Mouse (Mus musculus): ENCODE results near the gene Cops6. TPM values are rescaled to one million over a fixed set of nuclear protein-coding genes. Genes with fewer than 3 reads are reported as not detected.

The Cops6 gene
- polyA plus RNA-seq, 1 experiment from 2014 or later, result 251 TPM

DNA sequence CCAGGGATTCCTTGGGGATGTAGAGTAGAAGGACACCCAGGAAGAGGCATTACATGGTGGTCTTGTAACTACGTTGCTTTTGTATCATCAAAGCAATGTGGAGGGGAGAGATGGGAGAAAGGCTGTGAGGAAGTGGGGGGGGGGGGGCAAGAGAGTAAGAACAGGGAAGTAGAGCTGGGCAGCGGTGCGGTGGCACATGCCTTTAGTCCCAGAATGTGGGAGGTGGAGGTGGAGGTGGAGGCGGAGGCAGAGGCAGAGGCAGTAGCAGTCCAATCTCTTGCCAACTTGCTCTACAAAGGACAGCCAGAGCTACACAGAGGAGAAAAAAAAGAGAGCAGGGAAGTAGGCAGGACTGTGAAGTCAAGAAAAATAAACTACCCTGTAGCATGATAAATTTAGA lies 22.3 kb upstream of the Cops6 start:
- DNase-seq (ENCODE audit: low spot score), result no peak
- Histone ChIP-seq H3K27me3 (replicated peaks; ENCODE audit: control insufficient read depth, insufficient read depth, low read length) (no peaks in the 10 kb centered on the region), H3K4me3 (ENCODE audit: low read depth, low read length) (no peak overlapping the region), H3K9me3 (ENCODE audit: control insufficient read depth, low read length) (no peaks in the 10 kb centered on the region), H3K36me3 (ENCODE audit: control insufficient read depth, insufficient read depth, low read length) (peaks cover 15% of the 10 kb centered on the region; the same call in 1 of the 2 replicates), H3K4me2 (no peak overlapping the region), H3K27ac (ENCODE audit: low read depth, low read length) (no peak overlapping the region), H3K4me1 (replicated peaks; ENCODE audit: control insufficient read depth, insufficient read depth, low read length) (peaks cover 11% of the 10 kb centered on the region), H3K9ac (ENCODE audit: low read depth, low read length) (no peak overlapping the region)
- WGBS, result 54% methylated on average over 4 of the region's 4 CpGs
- no peak for ATAC-seq (replicated peaks; ENCODE audit: low FRiP score)

DNA sequence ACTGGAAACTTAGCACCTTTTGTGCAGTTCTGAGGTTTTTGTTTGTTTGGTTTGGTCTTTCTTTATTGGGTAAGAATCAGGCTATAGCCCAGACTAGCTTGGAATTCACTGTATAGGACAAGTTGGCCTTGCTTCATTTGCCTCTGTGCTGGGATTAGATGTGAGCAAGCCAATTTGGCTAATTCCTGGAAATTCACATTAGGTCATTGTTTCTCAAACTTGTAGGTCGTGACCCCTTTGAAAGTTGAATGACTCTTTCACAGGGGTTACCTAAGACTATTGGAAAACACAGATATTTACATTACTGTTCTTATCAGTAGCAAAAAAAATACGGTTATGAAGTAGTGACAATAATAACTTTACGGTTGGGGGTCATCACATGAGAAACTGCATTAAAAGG lies 6.5 kb upstream of the Cops6 start:
- WGBS, result 71% methylated on average over 3 of the region's 3 CpGs
- no peak for ATAC-seq (replicated peaks; ENCODE audit: low FRiP score)

GRCm38 (mm10) chr5:138155443-138155976 lies 5.4 kb upstream of the Cops6 start, which contains the start of gene Zfp113:
Gene Zfp113, minus strand, starts transcription at chr5:138155744.
- peak; percentile 97 for ATAC-seq (replicated peaks; ENCODE audit: low FRiP score)
- WGBS, result under 1% methylated on average over 31 of the region's 31 CpGs
- no peaks in the 10 kb centered on the region for H3K9me3 ChIP-seq (ENCODE audit: control insufficient read depth, low read length)

More for the DNA sequence above, 6.5 kb upstream of the Cops6 start:
- no peaks in the 10 kb centered on the region for H3K27me3 ChIP-seq (replicated peaks; ENCODE audit: control insufficient read depth, insufficient read depth, low read length)
- H3K4me1 ChIP-seq (replicated peaks; ENCODE audit: control insufficient read depth, insufficient read depth, low read length), result no peaks in the 10 kb centered on the region
- peak overlapping the region; percentile 85 for H3K4me3 ChIP-seq (ENCODE audit: low read depth, low read length)
- H3K27ac ChIP-seq (ENCODE audit: low read depth, low read length), result no peak overlapping the region
- H3K9ac ChIP-seq (ENCODE audit: low read depth, low read length), result no peak overlapping the region
- H3K9me3 ChIP-seq (ENCODE audit: control insufficient read depth, low read length), result no peaks in the 10 kb centered on the region
- DNase-seq (ENCODE audit: low spot score), result no peak
- peaks cover 12% of the 10 kb centered on the region; the same call in 1 of the 2 replicates for H3K36me3 ChIP-seq (ENCODE audit: control insufficient read depth, insufficient read depth, low read length)
- peak overlapping the region; percentile 90 for H3K4me2 ChIP-seq

DNA sequence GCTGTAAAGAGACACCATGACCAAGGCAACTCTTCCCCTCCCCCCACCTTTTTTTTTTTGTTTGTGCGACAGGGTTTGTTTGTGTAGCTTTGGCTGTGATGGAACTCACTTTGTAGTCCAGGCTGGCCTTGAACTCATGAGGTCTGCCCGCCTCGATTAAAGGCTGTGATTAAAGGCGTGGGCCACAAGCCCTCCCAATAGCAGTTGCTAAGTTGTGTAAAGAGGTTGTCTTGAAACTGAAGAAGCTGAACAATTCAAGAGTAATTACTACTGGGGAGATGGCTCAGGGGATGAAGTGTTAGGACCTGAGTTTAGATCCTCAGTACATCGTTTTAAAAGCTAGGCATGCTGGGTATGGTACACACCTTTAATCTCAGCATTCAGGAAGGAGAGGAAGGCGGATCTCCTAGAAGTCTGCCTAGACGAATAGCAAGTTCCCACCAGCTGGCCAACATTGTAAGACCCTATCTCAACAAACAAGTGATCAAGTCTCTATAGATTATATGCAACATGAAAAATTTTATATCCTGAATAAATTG lies 578 bp upstream of the Cops6 start:
- peak overlapping the region; percentile 82 for H3K9ac ChIP-seq (ENCODE audit: low read depth, low read length)
- no peak overlapping the region; the same call in 1 of the 2 replicates for H3K27ac ChIP-seq (ENCODE audit: low read depth, low read length)
- H3K9me3 ChIP-seq (ENCODE audit: control insufficient read depth, low read length), result no peaks in the 10 kb centered on the region
- 64% methylated on average over 7 of the region's 7 CpGs for WGBS
- H3K4me1 ChIP-seq (replicated peaks; ENCODE audit: control insufficient read depth, insufficient read depth, low read length), result peaks cover 16% of the 10 kb centered on the region
- H3K4me2 ChIP-seq, result peak overlapping the region; percentile 83
- H3K4me3 ChIP-seq (ENCODE audit: low read depth, low read length), result peak overlapping the region; percentile 88
- H3K27me3 ChIP-seq (replicated peaks; ENCODE audit: control insufficient read depth, insufficient read depth, low read length), result no peaks in the 10 kb centered on the region
- ATAC-seq (replicated peaks; ENCODE audit: low FRiP score) (no peak), DNase-seq (ENCODE audit: low spot score) (no peak)
- peaks cover 30% of the 10 kb centered on the region for H3K36me3 ChIP-seq (ENCODE audit: control insufficient read depth, insufficient read depth, low read length)

More at GRCm38 (mm10) chr5:138155443-138155976, 5.4 kb upstream of the Cops6 start, which contains the start of gene Zfp113:
- Histone ChIP-seq H3K4me2 (peak within 1 kb of the TSS; percentile 90), H3K36me3 (ENCODE audit: control insufficient read depth, insufficient read depth, low read length) (peaks cover 9% of the 10 kb centered on the region; the same call in 1 of the 2 replicates), H3K27me3 (replicated peaks; ENCODE audit: control insufficient read depth, insufficient read depth, low read length) (no peaks in the 10 kb centered on the region), H3K4me1 (replicated peaks; ENCODE audit: control insufficient read depth, insufficient read depth, low read length) (0 out of 2 replicates have a peak, but pooled peaks cover 3% of the 10 kb centered on the region), H3K9ac (ENCODE audit: low read depth, low read length) (peak within 1 kb of the TSS; percentile 91), H3K4me3 (ENCODE audit: low read depth, low read length) (peak within 1 kb of the TSS; percentile 85), H3K27ac (ENCODE audit: low read depth, low read length) (peak within 1 kb of the TSS; percentile 65)
- peak; percentile 87 for DNase-seq (ENCODE audit: low spot score)

DNA sequence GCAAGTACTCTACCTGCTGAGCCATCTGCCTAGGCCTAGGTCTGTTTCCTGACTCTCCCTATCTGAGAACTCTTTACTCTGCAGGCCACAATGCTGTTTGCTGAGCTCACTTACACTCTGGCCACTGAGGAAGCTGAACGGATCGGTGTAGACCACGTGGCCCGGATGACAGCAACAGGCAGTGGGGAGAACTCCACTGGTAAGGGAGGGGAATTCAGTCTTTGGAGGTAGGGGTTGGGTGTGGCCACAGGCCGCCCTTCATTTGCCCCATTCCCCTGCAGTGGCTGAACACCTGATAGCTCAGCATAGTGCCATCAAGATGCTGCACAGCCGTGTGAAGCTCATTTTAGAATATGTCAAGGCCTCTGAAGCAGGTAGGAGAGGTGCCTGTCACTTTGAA lies 2.2 kb downstream of the Cops6 start:
- Histone ChIP-seq H3K4me2 (peak overlapping the region; percentile 83; the same call in 1 of the 2 replicates), H3K9me3 (ENCODE audit: control insufficient read depth, low read length) (no peaks in the 10 kb centered on the region), H3K27ac (ENCODE audit: low read depth, low read length) (no peak overlapping the region), H3K9ac (ENCODE audit: low read depth, low read length) (peak overlapping the region; percentile 11; the same call in 1 of the 2 replicates), H3K27me3 (replicated peaks; ENCODE audit: control insufficient read depth, insufficient read depth, low read length) (no peaks in the 10 kb centered on the region), H3K4me1 (replicated peaks; ENCODE audit: control insufficient read depth, insufficient read depth, low read length) (peaks cover 16% of the 10 kb centered on the region), H3K36me3 (ENCODE audit: control insufficient read depth, insufficient read depth, low read length) (peaks cover 57% of the 10 kb centered on the region), H3K4me3 (ENCODE audit: low read depth, low read length) (no peak overlapping the region)
- DNase-seq (ENCODE audit: low spot score) (no peak), ATAC-seq (replicated peaks; ENCODE audit: low FRiP score) (no peak)
- WGBS, result 62% methylated on average over 6 of the region's 6 CpGs

DNA sequence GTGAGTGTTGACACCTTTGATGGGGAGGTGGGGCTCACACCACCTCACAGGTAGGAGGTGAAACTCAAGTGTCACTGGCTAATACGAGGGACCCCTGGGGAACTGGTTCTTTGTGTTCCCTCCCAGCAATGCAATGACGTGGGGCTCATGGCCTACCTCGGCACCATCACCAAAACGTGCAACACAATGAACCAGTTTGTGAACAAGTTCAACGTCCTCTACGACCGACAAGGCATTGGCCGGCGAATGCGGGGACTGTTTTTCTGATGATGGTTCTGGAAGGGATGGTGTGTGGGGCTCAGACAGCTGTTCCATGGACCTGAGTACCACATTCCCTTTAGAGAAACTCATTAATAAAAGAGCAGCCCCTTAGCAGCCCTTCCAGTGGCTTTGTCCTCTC lies 2.7 kb downstream of the Cops6 start:
- H3K4me3 ChIP-seq (ENCODE audit: low read depth, low read length), result no peak overlapping the region
- peaks cover 61% of the 10 kb centered on the region for H3K36me3 ChIP-seq (ENCODE audit: control insufficient read depth, insufficient read depth, low read length)
- WGBS, result 77% methylated on average over 10 of the region's 10 CpGs
- no peak overlapping the region for H3K27ac ChIP-seq (ENCODE audit: low read depth, low read length)
- no peak overlapping the region for H3K9ac ChIP-seq (ENCODE audit: low read depth, low read length)
- H3K4me1 ChIP-seq (replicated peaks; ENCODE audit: control insufficient read depth, insufficient read depth, low read length), result peaks cover 16% of the 10 kb centered on the region
- ATAC-seq (replicated peaks; ENCODE audit: low FRiP score) (no peak), DNase-seq (ENCODE audit: low spot score) (no peak)
- H3K27me3 ChIP-seq (replicated peaks; ENCODE audit: control insufficient read depth, insufficient read depth, low read length), result no peaks in the 10 kb centered on the region
- no peaks in the 10 kb centered on the region for H3K9me3 ChIP-seq (ENCODE audit: control insufficient read depth, low read length)
- H3K4me2 ChIP-seq, result no peak overlapping the region; the same call in 1 of the 2 replicates

- Histone ChIP-seq H3K4me2 (no peak overlapping the region), H3K9ac (ENCODE audit: low read depth, low read length) (no peak overlapping the region), H3K4me1 (replicated peaks; ENCODE audit: control insufficient read depth, insufficient read depth, low read length) (peaks cover 19% of the 10 kb centered on the region), H3K27me3 (replicated peaks; ENCODE audit: control insufficient read depth, insufficient read depth, low read length) (no peaks in the 10 kb centered on the region), H3K27ac (ENCODE audit: low read depth, low read length) (no peak overlapping the region), H3K9me3 (ENCODE audit: control insufficient read depth, low read length) (no peaks in the 10 kb centered on the region), H3K36me3 (ENCODE audit: control insufficient read depth, insufficient read depth, low read length) (peaks cover 75% of the 10 kb centered on the region), H3K4me3 (ENCODE audit: low read depth, low read length) (no peak overlapping the region)
- WGBS, result 89% methylated on average over 8 of the region's 8 CpGs
- DNase-seq (ENCODE audit: low spot score) (no peak), ATAC-seq (replicated peaks; ENCODE audit: low FRiP score) (no peak)
These were observed 4.7 kb downstream of the Cops6 start for GRCm38 (mm10) chr5:138165594-138165993.

GRCm38 (mm10) chr5:138170936-138171561 lies 10.2 kb downstream of the Cops6 start:
- Histone ChIP-seq H3K27ac (ENCODE audit: low read depth, low read length) (peak overlapping the region; percentile 100), H3K36me3 (ENCODE audit: control insufficient read depth, insufficient read depth, low read length) (peaks cover 53% of the 10 kb centered on the region), H3K9me3 (ENCODE audit: control insufficient read depth, low read length) (no peaks in the 10 kb centered on the region), H3K4me1 (replicated peaks; ENCODE audit: control insufficient read depth, insufficient read depth, low read length) (peaks cover 14% of the 10 kb centered on the region), H3K4me3 (ENCODE audit: low read depth, low read length) (peak overlapping the region; percentile 92), H3K9ac (ENCODE audit: low read depth, low read length) (peak overlapping the region; percentile 98), H3K4me2 (peak overlapping the region; percentile 77), H3K27me3 (replicated peaks; ENCODE audit: control insufficient read depth, insufficient read depth, low read length) (no peaks in the 10 kb centered on the region)
- WGBS, result under 1% methylated on average over 47 of the region's 47 CpGs
- DNase-seq (ENCODE audit: low spot score) (peak; percentile 98), ATAC-seq (replicated peaks; ENCODE audit: low FRiP score) (peak; percentile 80)

Measured in liver, embryonic 11.5 days (tissue).